ENCODE assay signal across 9 mouse cellular contexts in the genomic region with DNA sequence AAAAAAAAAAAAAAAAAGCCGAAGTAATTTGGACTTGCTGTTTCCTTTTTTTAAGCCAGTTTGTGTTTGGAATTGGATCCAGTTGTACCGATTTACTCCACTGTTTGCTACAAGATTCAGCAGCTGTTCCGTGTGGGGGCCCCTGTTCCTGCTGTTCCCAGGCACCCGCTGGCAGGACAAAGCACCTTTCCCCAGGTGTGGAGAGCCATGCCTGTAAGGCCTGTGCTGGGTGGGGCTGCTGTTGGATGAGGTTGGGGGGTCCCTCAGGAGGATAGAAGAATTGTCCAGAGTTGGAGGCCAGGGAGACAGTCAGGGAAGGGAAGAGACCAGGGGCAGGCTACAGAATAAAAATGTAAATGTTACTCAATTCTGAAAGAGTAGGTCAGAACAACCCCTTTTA. TPM values are rescaled to one million over a fixed set of nuclear protein-coding genes. Genes with fewer than 3 reads are reported as not detected.
DNase-seq lines count a peak whose midpoint lies in the region; ATAC-seq and TF ChIP-seq lines count a peak whose summit lies in the region.
"Had no signal": no experiment of that assay in that cellular context is flagged by ENCODE, and none has a peak within 500 bp of the region (broad histone marks: within the 10 kb centered on the region; RNA-seq: fewer than 3 reads in every experiment).

No protein-coding gene starts in this region.

- WGBS in heart, embryonic 13.5 days, result 49% methylated on average over 4 of the region's 4 CpGs
- 50% methylated on average over 4 of the region's 4 CpGs for WGBS in heart, embryonic 12.5 days
- whole genome bisulfite sequencing in intestine, embryonic 14.5 days, result 32% methylated on average over 4 of the region's 4 CpGs
- 30% methylated on average over 4 of the region's 4 CpGs for WGBS in midbrain, embryonic 15.5 days

- H3K4me1 ChIP-seq in heart, embryonic 13.5 days, result peaks cover 19% of the 10 kb centered on the region
- H3K4me1 ChIP-seq in heart, embryonic 12.5 days (replicated peaks), result peaks cover 12% of the 10 kb centered on the region
- peaks cover 7% of the 10 kb centered on the region for H3K4me1 ChIP-seq in cortical plate, adult 2 months (ENCODE audit: control insufficient read depth, insufficient read depth, low read length)
- H3K4me1 ChIP-seq in intestine, embryonic 14.5 days (replicated peaks; ENCODE audit: control insufficient read depth, insufficient read depth, low read length), result peaks cover 17% of the 10 kb centered on the region
- H3K4me1 ChIP-seq in midbrain, embryonic 15.5 days, result peaks cover 46% of the 10 kb centered on the region

- DNase-seq in intestine, embryonic 14.5 days (ENCODE audit: low spot score), result no peak
- no peak for DNase-seq in urinary bladder, postnatal 14 days (ENCODE audit: low spot score)
- no peak for DNase-seq in left cerebral cortex, postnatal 25 days (ENCODE audit: low spot score in 2 of 2)
- DNase-seq in cerebellum, postnatal 25 days, result no peak

- no peak for ATAC-seq in heart, embryonic 13.5 days (ENCODE audit: extremely low read depth, insufficient number of reproducible peaks, low FRiP score, low TSS enrichment)
- no peak for ATAC-seq in heart, embryonic 12.5 days (ENCODE audit: insufficient number of reproducible peaks, low FRiP score)
- no peak for ATAC-seq in intestine, embryonic 14.5 days (replicated peaks; ENCODE audit: low FRiP score, low TSS enrichment, low read depth)
- ATAC-seq in midbrain, embryonic 15.5 days (replicated peaks), result no peak

- peak overlapping the region; percentile 15 for H3K9ac ChIP-seq in heart, embryonic 13.5 days
- H3K9ac ChIP-seq in heart, embryonic 12.5 days, result no peak overlapping the region
- no peak overlapping the region for H3K9ac ChIP-seq in intestine, embryonic 14.5 days (ENCODE audit: low read length)
- peak overlapping the region; percentile 7; the same call in 1 of the 2 replicates for H3K9ac ChIP-seq in midbrain, embryonic 15.5 days

- no peak for TF ChIP-seq CTCF in cortical plate, adult 2 months (IDR thresholded peaks at IDR 0.05; ENCODE audit: extremely low read depth, insufficient read depth, low read length)

- peaks cover 5% of the 10 kb centered on the region; the same call in 1 of the 2 replicates for H3K36me3 ChIP-seq in heart, embryonic 13.5 days
- peaks cover 5% of the 10 kb centered on the region; the same call in 1 of the 2 replicates for H3K36me3 ChIP-seq in heart, embryonic 12.5 days
- H3K36me3 ChIP-seq in intestine, embryonic 14.5 days (ENCODE audit: control insufficient read depth, insufficient read depth, low read length), result peaks cover 4% of the 10 kb centered on the region
- no peaks in the 10 kb centered on the region for H3K36me3 ChIP-seq in midbrain, embryonic 15.5 days (replicated peaks)

- no peak for TF ChIP-seq POLR2A in cortical plate, adult 2 months (IDR thresholded peaks at IDR 0.05; ENCODE audit: extremely low read depth, insufficient read depth, low read length)

- intact Hi-C loops in left cerebral cortex, postnatal 25 days (cut with DNase I), result no loop called here

- no peaks in the 10 kb centered on the region for H3K27me3 ChIP-seq in heart, embryonic 13.5 days (replicated peaks)
- H3K27me3 ChIP-seq in heart, embryonic 12.5 days (replicated peaks), result no peaks in the 10 kb centered on the region
- no peaks in the 10 kb centered on the region for H3K27me3 ChIP-seq in intestine, embryonic 14.5 days (replicated peaks; ENCODE audit: control insufficient read depth, insufficient read depth, low read length)
- no peaks in the 10 kb centered on the region for H3K27me3 ChIP-seq in midbrain, embryonic 15.5 days (replicated peaks)
- H3K27me3 ChIP-seq: CH12.LX had no signal

- peak overlapping the region; percentile 86 for H3K4me2 ChIP-seq in heart, embryonic 13.5 days
- no peak overlapping the region for H3K4me2 ChIP-seq in heart, embryonic 12.5 days
- peak overlapping the region; percentile 67 for H3K4me2 ChIP-seq in intestine, embryonic 14.5 days (ENCODE audit: low read length)
- H3K4me2 ChIP-seq in midbrain, embryonic 15.5 days, result peak overlapping the region; percentile 67

- H3K27ac ChIP-seq in heart, embryonic 13.5 days (replicated peaks), result no peak overlapping the region
- no peak overlapping the region for H3K27ac ChIP-seq in heart, embryonic 12.5 days (ENCODE audit: poor library complexity, severe bottlenecking)
- no peak overlapping the region for H3K27ac ChIP-seq in cortical plate, adult 2 months (ENCODE audit: insufficient read depth, low read length)
- H3K27ac ChIP-seq in intestine, embryonic 14.5 days (ENCODE audit: low read depth), result no peak overlapping the region
- H3K27ac ChIP-seq in midbrain, embryonic 15.5 days, result peak overlapping the region; percentile 97

- no peaks in the 10 kb centered on the region for H3K9me3 ChIP-seq in heart, embryonic 13.5 days
- H3K9me3 ChIP-seq in heart, embryonic 12.5 days (replicated peaks), result no peaks in the 10 kb centered on the region
- no peaks in the 10 kb centered on the region for H3K9me3 ChIP-seq in intestine, embryonic 14.5 days (ENCODE audit: control insufficient read depth, low read length)
- no peaks in the 10 kb centered on the region for H3K9me3 ChIP-seq in midbrain, embryonic 15.5 days

- no peak overlapping the region for H3K4me3 ChIP-seq in heart, embryonic 13.5 days
- no peak overlapping the region for H3K4me3 ChIP-seq in heart, embryonic 12.5 days
- H3K4me3 ChIP-seq in cortical plate, adult 2 months (ENCODE audit: insufficient read depth, low read length), result peak overlapping the region; percentile 96; the same call in 1 of the 2 replicates
- peak overlapping the region; percentile 82; the same call in 1 of the 2 replicates for H3K4me3 ChIP-seq in intestine, embryonic 14.5 days (ENCODE audit: low read depth, low read length)
- peak overlapping the region; percentile 84 for H3K4me3 ChIP-seq in midbrain, embryonic 15.5 days

RNA-seq across cellular contexts. Expression of a gene that starts 1.1 kb away (rescaled TPM):
- 8.8 and 8.9 TPM in 2 replicates for polyA plus RNA-seq in heart, embryonic 13.5 days (2015; fragmentation: Nextera tagmentation; extraction: Ambion mirVana)
- 15.7 and 17.4 TPM in 2 replicates for polyA plus RNA-seq in heart, embryonic 12.5 days (2016; fragmentation: Nextera tagmentation; extraction: Ambion mirVana)
- polyA plus RNA-seq in cortical plate, adult 2 months (2012; rRNA removed), result 43.6 and 47.8 TPM in 2 replicates
- 18.8 and 19.4 TPM in 2 replicates for polyA plus RNA-seq in intestine, embryonic 14.5 days (2014; fragmentation: Nextera tagmentation; extraction: Ambion mirVana)
- 32.0 and 33.5 TPM in 2 replicates for polyA plus RNA-seq in midbrain, embryonic 15.5 days (2015; fragmentation: Nextera tagmentation; extraction: Ambion mirVana)
- 100 to 1,000 TPM; 125 to 129 TPM for total RNA-seq in left cerebral cortex, postnatal 25 days (2021)
- total RNA-seq: CH12.LX had no signal

Comparison
In these comparisons a context has a peak if more than half of its experiments do, and no peak if none do; other contexts are left out.
1. H3K9ac ChIP-seq: peak in heart, embryonic 13.5 days (single experiment) and midbrain, embryonic 15.5 days (single experiment); none in heart, embryonic 12.5 days (single experiment) and intestine, embryonic 14.5 days (single experiment).
2. H3K4me3 ChIP-seq: peak in cortical plate, adult 2 months (single experiment), intestine, embryonic 14.5 days (single experiment) and midbrain, embryonic 15.5 days (single experiment); none in heart, embryonic 13.5 days (single experiment) and heart, embryonic 12.5 days (single experiment).